Mouse (Mus musculus): ENCODE data around the gene Thoc7. TPM values are rescaled to one million over a fixed set of nuclear protein-coding genes. Genes with fewer than 3 reads are reported as not detected.

Gene Thoc7
- 108 TPM for polyA plus RNA-seq (2017; shearing (Covaris generic))

GRCm38 (mm10) chr14:13961401-13962112 is at the start of gene Thoc7, which contains the start of gene Atxn7:
Gene Thoc7, minus strand, starts transcription at chr14:13961852.
Gene Atxn7, plus strand, starts transcription at chr14:13961440.

DNA sequence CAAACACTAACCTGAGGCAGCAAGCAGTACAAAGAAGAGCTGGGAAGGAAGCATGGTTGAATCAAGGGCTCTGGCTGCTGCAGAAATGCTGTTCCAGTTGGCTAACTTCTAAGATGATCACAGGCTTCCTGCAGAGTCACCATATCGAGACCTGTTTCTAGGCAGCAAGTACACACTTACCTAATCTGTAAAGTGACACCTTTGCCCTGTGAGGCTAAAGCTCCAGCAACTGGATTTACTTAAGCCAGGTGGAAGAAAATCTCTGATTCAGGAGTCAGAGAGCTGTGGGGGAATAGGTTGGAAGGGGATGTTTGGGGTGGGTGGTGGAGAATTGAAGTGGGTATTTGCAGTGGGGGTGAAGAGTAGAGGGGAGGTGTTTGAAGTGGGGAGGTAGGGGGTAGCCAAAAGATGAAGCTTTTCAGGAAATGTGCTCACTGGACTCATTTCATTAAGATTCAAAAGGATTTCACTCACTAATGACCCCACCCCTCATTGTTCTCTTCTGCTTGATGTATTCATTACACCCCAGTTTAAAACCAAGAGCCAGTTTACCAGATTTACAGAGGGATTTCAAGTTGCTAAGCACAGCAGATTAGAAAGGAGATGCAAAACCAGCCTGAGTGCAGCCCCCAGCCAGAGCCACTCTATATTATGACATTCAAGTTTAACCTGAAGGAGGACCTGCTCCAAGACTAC is 47.1 kb downstream of the Thoc7 start, which contains the start of gene Gm281:
TSS of gene Gm281 (minus strand) at position 92 of the 696 bp plus-strand sequence.

Other genes with a start within 250 kb of the Thoc7 start
- not detected for gene Gm281, start 47.4 kb downstream of the Thoc7 start, polyA plus RNA-seq (2017; shearing (Covaris generic))
- gene Atxn7, start 412 bp downstream of the Thoc7 start, polyA plus RNA-seq (2017; shearing (Covaris generic)) = 47.3 TPM
- 94.7 TPM for gene Psmd6, start 159.1 kb upstream of the Thoc7 start, polyA plus RNA-seq (2017; shearing (Covaris generic))
- not detected for gene Olfr720, start 225.0 kb upstream of the Thoc7 start, polyA plus RNA-seq (2017; shearing (Covaris generic))

Data from effector memory CD4-positive, alpha-beta T cell, adult 5 months (primary cell).